Mouse (Mus musculus): Measurements from ENCODE around the gene Commd1. TPM values are rescaled to one million over a fixed set of nuclear protein-coding genes. Genes with fewer than 3 reads are reported as not detected.

Gene Commd1
- total RNA-seq, 2 experiments from 2014 or later = 40.3 to 47.2 TPM

GRCm38 (mm10) chr11:22906453-22906865 lies 75.7 kb downstream of the Commd1 start:
- intact Hi-C loops (cut with DNase I) = no loop called here
- DNase-seq (ENCODE audit: low spot score in 2 of 2) = no peak

GRCm38 (mm10) chr11:22902923-22903322 lies 79.3 kb downstream of the Commd1 start:
- intact Hi-C loops (cut with DNase I) = no loop called here
- no peak for DNase-seq (ENCODE audit: low spot score in 2 of 2)

GRCm38 (mm10) chr11:22900041-22900440 lies 82.1 kb downstream of the Commd1 start:
- intact Hi-C loops (cut with DNase I) = no loop called here

GRCm38 (mm10) chr11:22897642-22898041 lies 84.5 kb downstream of the Commd1 start:
- intact Hi-C loops (cut with DNase I) = no loop called here
- no peak for DNase-seq (ENCODE audit: low spot score in 2 of 2)

More at GRCm38 (mm10) chr11:22900041-22900440, 82.1 kb downstream of the Commd1 start:
- no peak for DNase-seq (ENCODE audit: low spot score in 2 of 2)

- DNase-seq (ENCODE audit: low spot score in 2 of 2) = no peak
- intact Hi-C loops (cut with DNase I) = no loop called here
These were observed 85.1 kb downstream of the Commd1 start for GRCm38 (mm10) chr11:22897127-22897526.

- DNase-seq (ENCODE audit: low spot score in 2 of 2) = no peak
- intact Hi-C loops (cut with DNase I) = no loop called here
These were observed 89.1 kb downstream of the Commd1 start for GRCm38 (mm10) chr11:22893075-22893474.

- intact Hi-C loops (cut with DNase I) = no loop called here
- no peak for DNase-seq (ENCODE audit: low spot score in 2 of 2)
These were observed 89.7 kb downstream of the Commd1 start for GRCm38 (mm10) chr11:22892466-22892865.

- DNase-seq (ENCODE audit: low spot score in 2 of 2) = no peak
- intact Hi-C loops (cut with DNase I) = no loop called here
These were observed 90.3 kb downstream of the Commd1 start for GRCm38 (mm10) chr11:22891876-22892275.

GRCm38 (mm10) chr11:22891242-22891641 lies 90.9 kb downstream of the Commd1 start:
- no peak for DNase-seq (ENCODE audit: low spot score in 2 of 2)
- intact Hi-C loops (cut with DNase I) = no loop called here

- intact Hi-C loops (cut with DNase I) = no loop called here
- DNase-seq (ENCODE audit: low spot score in 2 of 2) = peak; percentile 26 to 82
These were observed 93.0 kb downstream of the Commd1 start for GRCm38 (mm10) chr11:22889224-22889623.

- no peak for DNase-seq (ENCODE audit: low spot score in 2 of 2)
- intact Hi-C loops (cut with DNase I) = no loop called here
These were observed 95.2 kb downstream of the Commd1 start for GRCm38 (mm10) chr11:22886991-22887390.

- intact Hi-C loops (cut with DNase I) = no loop called here
- DNase-seq (ENCODE audit: low spot score in 2 of 2) = no peak
These were observed 96.8 kb downstream of the Commd1 start for GRCm38 (mm10) chr11:22885350-22885749.

GRCm38 (mm10) chr11:22883676-22884075 lies 98.5 kb downstream of the Commd1 start:
- intact Hi-C loops (cut with DNase I) = loop anchor here (5.0 kb wide), 1 partner anchor 39 kb away; no protein-coding TSS in a partner anchor
- DNase-seq (ENCODE audit: low spot score in 2 of 2) = no peak

- intact Hi-C loops (cut with DNase I) = loop anchor here (5.0 kb wide), 1 partner anchor 39 kb away; no protein-coding TSS in a partner anchor
- DNase-seq (ENCODE audit: low spot score in 2 of 2) = no peak
These were observed 99.3 kb downstream of the Commd1 start for GRCm38 (mm10) chr11:22882926-22883325.

GRCm38 (mm10) chr11:22880383-22881172 lies 101.6 kb downstream of the Commd1 start:
- intact Hi-C loops (cut with DNase I) = loop anchor here (5.0 kb wide), 1 partner anchor 42 kb away; no protein-coding TSS in a partner anchor
- no peak for DNase-seq (ENCODE audit: low spot score in 2 of 2)

- no peak for DNase-seq (ENCODE audit: low spot score in 2 of 2)
- intact Hi-C loops (cut with DNase I) = loop anchor here (5.0 kb wide), 1 partner anchor 43 kb away; no protein-coding TSS in a partner anchor
These were observed 102.5 kb downstream of the Commd1 start for GRCm38 (mm10) chr11:22879645-22880044.

- no peak for DNase-seq (ENCODE audit: low spot score in 2 of 2)
- intact Hi-C loops (cut with DNase I) = no loop called here
These were observed 105.4 kb downstream of the Commd1 start for GRCm38 (mm10) chr11:22876680-22877330.

GRCm38 (mm10) chr11:22875279-22875678 lies 106.9 kb downstream of the Commd1 start:
- DNase-seq (ENCODE audit: low spot score in 2 of 2) = no peak
- intact Hi-C loops (cut with DNase I) = no loop called here

- intact Hi-C loops (cut with DNase I) = no loop called here
- no peak for DNase-seq (ENCODE audit: low spot score in 2 of 2)
These were observed 107.4 kb downstream of the Commd1 start for GRCm38 (mm10) chr11:22874747-22875146.

GRCm38 (mm10) chr11:22873383-22873782 lies 108.8 kb downstream of the Commd1 start:
- intact Hi-C loops (cut with DNase I) = no loop called here
- DNase-seq (ENCODE audit: low spot score in 2 of 2) = no peak

- no peak for DNase-seq (ENCODE audit: low spot score in 2 of 2)
- intact Hi-C loops (cut with DNase I) = no loop called here
These were observed 109.9 kb downstream of the Commd1 start for GRCm38 (mm10) chr11:22872307-22872680.

Measured in left cerebral cortex, postnatal 25 days (tissue).